Mouse (Mus musculus) heart, postnatal 0 days (tissue): ENCODE measurements at regions not wholly inside any gene's neighbourhood (a gene's known extent, or its start where the extent isn't known, plus 50 kb on each side); places are given as distances from the start of the nearest gene placed in this dataset.

Source experiments
- CTCF ChIP-seq: IDR thresholded peaks from 2 replicates; pipeline ENCODE4 v1.5.1; 2016; ENCODE audit warnings: antibody characterized with exemption, control low read depth, low read depth
- EP300 ChIP-seq: IDR thresholded peaks from 2 replicates; pipeline ENCODE4 v1.6.1; 2016; ENCODE audit warnings: antibody characterized with exemption, low read depth

DNA sequence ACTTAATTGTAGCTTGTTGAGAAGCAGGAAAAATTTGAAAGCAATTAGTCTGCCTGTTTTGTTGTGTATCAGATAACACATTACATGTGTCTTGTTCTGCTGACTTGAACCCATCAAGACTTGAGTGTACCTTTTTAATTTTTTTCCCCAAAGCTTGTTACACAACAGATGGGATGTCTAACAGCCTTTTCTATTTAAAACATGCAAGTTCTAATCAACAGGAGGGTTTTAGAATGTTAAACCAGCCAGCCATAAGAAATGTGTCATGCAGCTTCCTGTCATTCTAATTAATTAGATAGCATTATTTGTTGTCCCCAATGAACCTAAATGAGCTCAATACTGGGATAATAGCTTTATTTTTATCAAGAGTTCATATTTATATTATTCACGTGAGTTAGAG lies 1023.0 kb downstream of the Pcdh7 start:
- no peak for TF ChIP-seq EP300
- TF ChIP-seq CTCF: no peak
